Mouse (Mus musculus): Measurements from ENCODE around the gene Tcl1b1. TPM values are rescaled to one million over a fixed set of nuclear protein-coding genes. Genes with fewer than 3 reads are reported as not detected.
"Not testable (repeated sequence)": the region's sequence is repeated elsewhere in the genome, so short reads cannot be mapped to it uniquely, and the experiment has no call there.

Gene Tcl1b1
- polyA plus RNA-seq, 1 experiment from 2014 or later = not detected

DNA sequence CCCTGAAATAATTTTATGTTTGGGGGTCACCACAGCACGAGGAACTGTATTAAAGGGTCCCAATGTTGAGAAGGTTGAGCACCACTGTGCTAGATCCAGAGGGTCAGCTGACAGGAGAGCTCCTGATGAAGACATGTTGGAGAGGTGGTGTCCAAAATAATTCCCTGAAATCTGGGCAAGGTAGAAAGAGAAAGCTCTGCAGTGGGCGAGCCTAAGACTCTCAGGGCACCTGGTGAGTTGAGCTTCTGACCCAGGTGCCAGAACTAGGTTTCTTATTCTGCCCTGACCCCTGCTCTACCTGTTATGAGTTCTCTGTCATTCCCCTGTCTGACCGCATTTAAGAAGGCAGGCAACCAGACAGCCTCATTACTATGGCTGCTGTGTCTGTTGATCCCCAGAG lies 16.6 kb downstream of the Tcl1b1 start, which contains the start of gene Tcl1b5:
Tcl1b5 (plus strand) TSS at position 301 of the 400 bp plus-strand sequence.
- H3K36me3 ChIP-seq (ENCODE audit: control insufficient read depth, insufficient read depth); H3K4me2 ChIP-seq (ENCODE audit: low read depth, low read length); H3K4me1 ChIP-seq (ENCODE audit: control insufficient read depth, insufficient read depth, low read length); H3K4me3 ChIP-seq (ENCODE audit: low read length); H3K9ac ChIP-seq (ENCODE audit: low read length); ATAC-seq (replicated peaks; ENCODE audit: extremely low read depth, insufficient read depth, low FRiP score); H3K9me3 ChIP-seq (replicated peaks; ENCODE audit: control insufficient read depth, low read length); H3K27me3 ChIP-seq (ENCODE audit: control insufficient read depth, insufficient read depth, low read length); H3K27ac ChIP-seq (ENCODE audit: low read length): not testable (repeated sequence)
- WGBS = 58% methylated on average over 3 of the region's 3 CpGs

DNA sequence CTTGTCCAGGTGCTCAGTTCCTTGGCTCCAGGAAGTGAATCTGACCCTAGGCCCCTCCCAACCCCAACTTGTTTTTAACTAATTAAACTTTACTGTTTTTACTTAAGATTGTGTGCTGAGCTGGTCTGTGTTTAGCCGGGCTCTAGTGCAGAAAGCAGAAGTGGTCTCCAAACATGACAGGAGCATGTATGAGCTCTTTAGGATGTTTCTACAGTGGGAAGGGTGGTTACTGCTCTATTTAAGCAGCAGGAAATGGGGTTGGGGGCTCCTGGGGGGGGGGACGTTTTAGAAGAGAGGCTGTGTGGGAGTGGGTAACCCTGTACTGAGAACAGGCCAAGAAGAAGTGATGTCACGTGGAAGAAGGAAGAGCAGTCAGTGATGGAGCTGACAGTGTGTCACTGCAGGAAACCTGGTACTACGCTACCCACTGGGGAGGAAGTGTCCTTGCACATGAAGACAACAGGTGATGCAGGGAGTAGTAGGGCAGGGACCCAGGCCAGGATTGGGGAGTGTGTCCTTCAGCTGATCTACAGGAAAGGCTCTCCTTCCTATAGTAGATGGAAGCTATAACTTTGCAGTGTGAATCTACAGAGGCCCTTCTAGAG lies 21.7 kb downstream of the Tcl1b1 start:
- not testable (repeated sequence) for H3K9ac ChIP-seq (ENCODE audit: low read length); H3K4me1 ChIP-seq (ENCODE audit: control insufficient read depth, insufficient read depth, low read length); ATAC-seq (replicated peaks; ENCODE audit: extremely low read depth, insufficient read depth, low FRiP score); H3K36me3 ChIP-seq (ENCODE audit: control insufficient read depth, insufficient read depth); H3K9me3 ChIP-seq (replicated peaks; ENCODE audit: control insufficient read depth, low read length); H3K4me3 ChIP-seq (ENCODE audit: low read length); H3K27me3 ChIP-seq (ENCODE audit: control insufficient read depth, insufficient read depth, low read length); H3K27ac ChIP-seq (ENCODE audit: low read length); H3K4me2 ChIP-seq (ENCODE audit: low read depth, low read length)
- WGBS = 66% methylated on average over 4 of the region's 4 CpGs

DNA sequence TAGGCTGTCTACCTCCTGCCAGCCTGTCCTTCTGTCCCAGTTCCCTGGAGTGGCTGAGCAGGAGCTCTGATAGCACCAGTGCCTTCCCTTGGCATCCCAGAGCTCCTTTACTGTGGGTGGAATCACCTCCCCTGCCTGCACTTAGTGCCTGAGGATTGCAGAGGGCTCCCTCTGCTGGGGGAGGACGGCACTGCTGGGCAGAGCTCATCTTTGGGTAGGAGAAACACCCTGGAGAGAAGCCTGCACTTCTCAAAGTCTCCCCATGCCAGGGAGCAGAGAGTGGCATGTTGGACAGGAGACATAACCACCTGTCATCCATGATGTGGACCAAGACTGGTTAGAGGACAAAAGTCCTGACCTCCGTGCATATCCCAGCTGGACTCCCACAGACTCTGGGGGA lies 29.5 kb downstream of the Tcl1b1 start:
- not testable (repeated sequence) for H3K9me3 ChIP-seq (replicated peaks; ENCODE audit: control insufficient read depth, low read length); H3K27me3 ChIP-seq (ENCODE audit: control insufficient read depth, insufficient read depth, low read length); H3K4me2 ChIP-seq (ENCODE audit: low read depth, low read length); H3K9ac ChIP-seq (ENCODE audit: low read length); H3K27ac ChIP-seq (ENCODE audit: low read length); H3K4me1 ChIP-seq (ENCODE audit: control insufficient read depth, insufficient read depth, low read length); ATAC-seq (replicated peaks; ENCODE audit: extremely low read depth, insufficient read depth, low FRiP score); H3K36me3 ChIP-seq (ENCODE audit: control insufficient read depth, insufficient read depth); H3K4me3 ChIP-seq (ENCODE audit: low read length)
- 31% methylated on average over 2 of the region's 2 CpGs for WGBS

DNA sequence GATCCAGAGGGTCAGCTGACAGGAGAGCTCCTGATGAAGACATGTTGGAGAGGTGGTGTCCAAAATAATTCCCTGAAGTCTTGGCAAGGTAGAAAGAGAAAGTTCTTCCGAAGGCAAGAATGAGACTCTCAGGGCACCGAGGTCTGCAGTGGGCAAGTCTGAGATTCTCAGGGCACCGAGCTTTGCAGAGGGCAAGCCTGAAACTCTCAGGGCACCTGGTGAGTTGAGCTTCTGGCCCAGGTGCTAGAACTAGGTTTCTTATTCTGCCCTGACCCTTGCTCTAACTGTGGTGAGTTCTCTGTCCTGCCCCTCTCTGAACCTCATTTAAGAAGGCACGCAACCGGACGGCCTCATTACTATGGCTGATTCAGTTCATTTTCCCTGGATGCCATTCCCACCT lies 31.3 kb downstream of the Tcl1b1 start, which contains the start of gene Tcl1b3:
Tcl1b3 (plus strand) TSS at position 301 of the 400 bp plus-strand sequence.
- H3K4me2 ChIP-seq (ENCODE audit: low read depth, low read length); H3K9ac ChIP-seq (ENCODE audit: low read length); H3K4me3 ChIP-seq (ENCODE audit: low read length); H3K36me3 ChIP-seq (ENCODE audit: control insufficient read depth, insufficient read depth); H3K27ac ChIP-seq (ENCODE audit: low read length); ATAC-seq (replicated peaks; ENCODE audit: extremely low read depth, insufficient read depth, low FRiP score); H3K4me1 ChIP-seq (ENCODE audit: control insufficient read depth, insufficient read depth, low read length); H3K9me3 ChIP-seq (replicated peaks; ENCODE audit: control insufficient read depth, low read length); H3K27me3 ChIP-seq (ENCODE audit: control insufficient read depth, insufficient read depth, low read length): not testable (repeated sequence)
- WGBS = 85% methylated on average over 6 of the region's 6 CpGs

DNA sequence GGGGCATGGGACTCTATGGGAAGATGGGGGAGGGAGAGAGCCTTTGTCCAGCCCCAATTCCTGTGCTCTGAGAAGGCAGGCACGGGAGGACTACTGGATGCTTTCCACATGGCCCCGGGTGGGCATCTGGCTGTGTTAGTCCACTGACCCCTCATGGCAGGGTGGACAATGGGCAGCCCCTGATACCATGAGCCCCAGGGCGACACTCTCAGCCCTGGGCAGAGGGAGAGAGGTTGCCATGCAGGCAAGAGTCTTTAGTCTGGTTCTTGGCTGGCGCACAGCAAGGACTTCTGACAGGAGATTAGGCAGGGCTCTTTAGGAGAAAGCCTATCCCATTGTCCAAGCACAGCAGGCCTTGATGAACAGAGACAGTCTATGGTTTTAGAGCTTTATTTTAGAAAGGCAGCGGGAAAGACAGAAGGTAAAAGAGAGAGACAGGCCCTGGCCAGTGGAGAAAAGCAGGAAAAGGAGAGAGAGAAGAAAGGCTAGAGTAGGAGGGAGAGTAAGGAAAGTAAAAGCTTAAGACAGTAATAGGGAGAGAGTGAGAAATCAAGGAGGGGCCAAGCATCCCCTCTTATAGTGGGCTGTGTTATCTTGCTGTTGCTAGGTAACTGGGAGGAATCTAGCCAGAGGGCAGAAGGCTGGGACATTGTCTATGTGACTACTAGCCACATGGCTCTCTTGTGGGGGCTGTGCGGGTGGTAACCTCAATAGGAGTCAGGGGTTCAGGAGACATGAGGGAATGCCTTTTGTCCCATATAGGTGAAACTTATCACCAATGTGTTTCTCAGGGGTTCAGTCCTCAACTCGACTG lies 40.4 kb downstream of the Tcl1b1 start:
- H3K27me3 ChIP-seq (ENCODE audit: control insufficient read depth, insufficient read depth, low read length); H3K27ac ChIP-seq (ENCODE audit: low read length); H3K4me1 ChIP-seq (ENCODE audit: control insufficient read depth, insufficient read depth, low read length); H3K4me3 ChIP-seq (ENCODE audit: low read length); H3K36me3 ChIP-seq (ENCODE audit: control insufficient read depth, insufficient read depth); H3K9ac ChIP-seq (ENCODE audit: low read length); ATAC-seq (replicated peaks; ENCODE audit: extremely low read depth, insufficient read depth, low FRiP score); H3K9me3 ChIP-seq (replicated peaks; ENCODE audit: control insufficient read depth, low read length); H3K4me2 ChIP-seq (ENCODE audit: low read depth, low read length): not testable (repeated sequence)
- 58% methylated on average over 7 of the region's 7 CpGs for WGBS

DNA sequence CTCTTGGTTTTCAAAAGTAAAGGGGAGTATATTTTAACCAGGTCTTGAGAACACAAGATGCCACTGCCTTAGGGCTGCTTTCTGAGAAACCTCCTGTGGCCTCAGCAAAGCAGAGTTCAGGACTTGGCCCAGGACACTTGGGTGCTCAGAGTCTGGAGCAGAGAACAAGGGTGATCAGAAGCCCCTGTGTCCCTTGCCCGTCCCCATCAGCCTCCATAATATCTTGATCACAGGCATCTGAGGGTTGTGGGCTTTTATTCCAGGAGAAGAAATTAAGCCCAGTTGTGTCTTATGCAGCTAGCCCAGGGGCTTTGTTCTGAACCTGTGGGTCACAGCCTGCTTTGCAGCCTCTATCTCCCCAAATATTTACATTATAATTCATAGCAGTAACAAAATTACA lies 42.2 kb downstream of the Tcl1b1 start, which contains the start of gene Tcl1b4:
Tcl1b4 (plus strand) TSS at position 301 of the 400 bp plus-strand sequence.
- not testable (repeated sequence) for H3K4me2 ChIP-seq (ENCODE audit: low read depth, low read length); H3K27me3 ChIP-seq (ENCODE audit: control insufficient read depth, insufficient read depth, low read length); H3K4me3 ChIP-seq (ENCODE audit: low read length); ATAC-seq (replicated peaks; ENCODE audit: extremely low read depth, insufficient read depth, low FRiP score); H3K27ac ChIP-seq (ENCODE audit: low read length); H3K9me3 ChIP-seq (replicated peaks; ENCODE audit: control insufficient read depth, low read length); H3K36me3 ChIP-seq (ENCODE audit: control insufficient read depth, insufficient read depth); H3K4me1 ChIP-seq (ENCODE audit: control insufficient read depth, insufficient read depth, low read length); H3K9ac ChIP-seq (ENCODE audit: low read length)
- 93% methylated on average over 1 of the region's 1 CpGs for WGBS

DNA sequence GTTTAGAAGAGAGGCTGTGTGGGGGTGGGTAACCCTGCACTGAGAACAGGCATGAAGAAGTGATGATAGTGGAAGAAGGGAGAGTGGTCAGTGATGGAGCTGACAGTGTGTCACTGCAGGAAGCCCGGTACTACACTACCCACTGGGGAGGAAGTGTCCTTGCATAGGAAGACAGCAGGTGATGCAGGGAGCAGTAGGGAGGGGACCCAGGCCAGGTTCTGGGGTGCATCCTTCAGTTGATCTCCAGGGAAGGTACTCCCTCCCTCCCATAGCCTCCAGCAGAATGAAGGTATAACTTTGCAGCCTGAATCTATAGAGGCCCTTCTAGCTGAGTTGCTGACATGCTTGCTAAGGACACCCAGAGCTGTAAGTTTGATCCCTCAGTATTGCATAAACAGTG lies 47.6 kb downstream of the Tcl1b1 start:
- no peak overlapping the region for H3K27ac ChIP-seq (ENCODE audit: low read length)
- no peak overlapping the region for H3K4me3 ChIP-seq (ENCODE audit: low read length)
- no peak overlapping the region for H3K4me2 ChIP-seq (ENCODE audit: low read depth, low read length)
- no peaks in the 10 kb centered on the region for H3K36me3 ChIP-seq (ENCODE audit: control insufficient read depth, insufficient read depth)
- no peaks in the 10 kb centered on the region for H3K9me3 ChIP-seq (replicated peaks; ENCODE audit: control insufficient read depth, low read length)
- H3K9ac ChIP-seq (ENCODE audit: low read length) = no peak overlapping the region
- 40% methylated on average over 1 of the region's 1 CpGs for WGBS
- H3K4me1 ChIP-seq (ENCODE audit: control insufficient read depth, insufficient read depth, low read length) = no peaks in the 10 kb centered on the region
- H3K27me3 ChIP-seq (ENCODE audit: control insufficient read depth, insufficient read depth, low read length) = no peaks in the 10 kb centered on the region
- no peak for ATAC-seq (replicated peaks; ENCODE audit: extremely low read depth, insufficient read depth, low FRiP score)

DNA sequence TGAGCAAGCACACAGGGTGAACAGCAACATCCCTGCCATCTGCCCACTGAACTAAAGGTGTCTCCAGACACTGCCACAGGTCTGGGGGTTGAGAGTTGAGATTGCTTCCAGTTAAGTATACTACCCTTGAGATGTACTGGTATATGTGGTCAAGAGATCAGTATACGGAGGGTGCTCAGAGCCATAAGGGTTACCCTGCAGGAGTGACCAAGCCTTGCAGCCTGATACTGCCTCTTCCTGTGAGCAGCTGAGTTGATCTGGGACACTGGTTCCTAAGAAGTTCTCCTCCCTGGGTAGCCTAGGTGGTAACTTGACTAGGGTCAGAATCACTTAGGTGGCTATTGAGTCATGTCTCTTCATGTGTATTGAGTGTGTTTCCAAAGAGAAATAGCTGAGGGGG lies 49.0 kb downstream of the Tcl1b1 start:
- no peaks in the 10 kb centered on the region for H3K9me3 ChIP-seq (replicated peaks; ENCODE audit: control insufficient read depth, low read length)
- no peak overlapping the region for H3K9ac ChIP-seq (ENCODE audit: low read length)
- no peaks in the 10 kb centered on the region for H3K4me1 ChIP-seq (ENCODE audit: control insufficient read depth, insufficient read depth, low read length)
- no peak for ATAC-seq (replicated peaks; ENCODE audit: extremely low read depth, insufficient read depth, low FRiP score)
- no peak overlapping the region for H3K4me2 ChIP-seq (ENCODE audit: low read depth, low read length)
- no peaks in the 10 kb centered on the region for H3K27me3 ChIP-seq (ENCODE audit: control insufficient read depth, insufficient read depth, low read length)
- H3K27ac ChIP-seq (ENCODE audit: low read length) = no peak overlapping the region
- H3K4me3 ChIP-seq (ENCODE audit: low read length) = no peak overlapping the region
- 81% methylated on average over 1 of the region's 1 CpGs for WGBS
- H3K36me3 ChIP-seq (ENCODE audit: control insufficient read depth, insufficient read depth) = no peaks in the 10 kb centered on the region

DNA sequence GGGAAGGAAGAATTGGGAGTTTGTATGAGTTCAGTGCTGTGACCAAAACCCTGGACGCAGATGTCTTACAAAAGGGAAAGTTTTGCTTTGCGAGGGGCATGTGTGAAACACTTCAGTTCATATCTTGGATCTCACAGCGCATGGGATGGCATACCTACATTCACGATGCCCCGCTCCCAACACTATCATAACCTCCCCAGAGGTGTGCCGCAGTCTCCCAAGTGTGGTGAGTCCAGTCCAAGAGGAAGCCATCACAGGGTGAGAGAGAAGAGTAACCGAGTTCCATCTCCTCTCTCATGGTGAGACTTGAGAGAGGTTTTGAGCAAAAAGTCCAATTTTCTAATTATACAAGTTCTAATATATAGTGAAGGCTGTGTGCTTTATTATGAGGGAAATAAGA lies 49.7 kb downstream of the Tcl1b1 start:
- H3K36me3 ChIP-seq (ENCODE audit: control insufficient read depth, insufficient read depth) = no peaks in the 10 kb centered on the region
- H3K9ac ChIP-seq (ENCODE audit: low read length) = no peak overlapping the region
- no peak overlapping the region for H3K27ac ChIP-seq (ENCODE audit: low read length)
- no peak overlapping the region for H3K4me2 ChIP-seq (ENCODE audit: low read depth, low read length)
- no peak for ATAC-seq (replicated peaks; ENCODE audit: extremely low read depth, insufficient read depth, low FRiP score)
- no peaks in the 10 kb centered on the region for H3K9me3 ChIP-seq (replicated peaks; ENCODE audit: control insufficient read depth, low read length)
- H3K4me3 ChIP-seq (ENCODE audit: low read length) = no peak overlapping the region
- no peaks in the 10 kb centered on the region for H3K27me3 ChIP-seq (ENCODE audit: control insufficient read depth, insufficient read depth, low read length)
- WGBS = 83% methylated on average over 7 of the region's 7 CpGs
- H3K4me1 ChIP-seq (ENCODE audit: control insufficient read depth, insufficient read depth, low read length) = no peaks in the 10 kb centered on the region
